36 mouse cellular contexts compared by ENCODE assay signal in the genomic region with DNA sequence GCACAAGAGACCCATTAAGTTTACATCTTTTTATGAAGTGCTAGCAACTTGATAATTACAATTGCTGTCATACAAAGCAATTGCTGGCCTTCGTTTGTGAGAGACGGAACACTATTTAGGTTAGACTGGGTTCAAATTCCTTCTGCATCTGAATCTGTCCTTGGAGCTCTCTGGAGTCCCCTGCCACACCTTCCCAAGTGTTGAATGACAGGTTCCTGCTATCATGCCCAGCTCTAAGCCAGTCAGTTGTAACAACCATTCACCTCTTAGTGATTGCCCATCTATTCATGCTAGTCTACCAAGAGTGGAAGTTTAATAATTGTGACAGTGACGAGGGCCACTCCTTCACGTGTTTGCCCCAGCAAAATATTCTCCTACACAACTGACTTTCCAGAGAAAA. TPM values are rescaled to one million over a fixed set of nuclear protein-coding genes. Genes with fewer than 3 reads are reported as not detected.
"Had no signal": no experiment of that assay in that cellular context is flagged by ENCODE, and none has a peak within 500 bp of the region (broad histone marks: within the 10 kb centered on the region; RNA-seq: fewer than 3 reads in every experiment).

No protein-coding gene starts in this region.

- H3K4me2 ChIP-seq: limb, embryonic 12.5 days; limb, embryonic 13.5 days; limb, embryonic 15.5 days; liver, embryonic 11.5 days; liver, embryonic 12.5 days; liver, embryonic 13.5 days; liver, embryonic 15.5 days; lung, embryonic 14.5 days; lung, embryonic 15.5 days; midbrain, embryonic 11.5 days; midbrain, embryonic 12.5 days; midbrain, embryonic 13.5 days; midbrain, embryonic 15.5 days; neural tube, embryonic 12.5 days had no signal

- H3K4me1 ChIP-seq: limb, embryonic 10.5 days; limb, embryonic 12.5 days; limb, embryonic 13.5 days; limb, embryonic 15.5 days; liver, embryonic 15.5 days; lung, embryonic 15.5 days; midbrain, embryonic 10.5 days; midbrain, embryonic 12.5 days; midbrain, embryonic 13.5 days; midbrain, embryonic 15.5 days; neural tube, embryonic 12.5 days had no signal

- H3K27ac ChIP-seq: limb, embryonic 10.5 days; limb, embryonic 12.5 days; limb, embryonic 13.5 days; limb, embryonic 15.5 days; liver, embryonic 12.5 days; liver, embryonic 13.5 days; liver, embryonic 14.5 days; liver, embryonic 15.5 days; lung, embryonic 15.5 days; macrophage; midbrain, embryonic 10.5 days; midbrain, embryonic 12.5 days; midbrain, embryonic 13.5 days; midbrain, embryonic 15.5 days; neural tube, embryonic 12.5 days had no signal

- H3K9ac ChIP-seq: limb, embryonic 12.5 days; limb, embryonic 13.5 days; limb, embryonic 15.5 days; liver, embryonic 12.5 days; liver, embryonic 13.5 days; liver, embryonic 14.5 days; liver, embryonic 15.5 days; liver, postnatal 0 days; lung, embryonic 14.5 days; lung, embryonic 15.5 days; midbrain, embryonic 12.5 days; midbrain, embryonic 13.5 days; midbrain, embryonic 15.5 days; neural tube, embryonic 12.5 days had no signal

- H3K27me3 ChIP-seq: limb, embryonic 12.5 days; limb, embryonic 13.5 days; limb, embryonic 15.5 days; liver, embryonic 12.5 days; liver, embryonic 13.5 days; liver, embryonic 15.5 days; lung, embryonic 15.5 days; megakaryocyte, embryonic 14.5 days; midbrain, embryonic 12.5 days; midbrain, embryonic 13.5 days; midbrain, embryonic 15.5 days; neural tube, embryonic 12.5 days had no signal

- H3K4me3 ChIP-seq: limb, embryonic 10.5 days; limb, embryonic 12.5 days; limb, embryonic 13.5 days; limb, embryonic 15.5 days; liver, embryonic 12.5 days; liver, embryonic 13.5 days; liver, embryonic 15.5 days; lung, embryonic 15.5 days; megakaryocyte, embryonic 14.5 days; midbrain, embryonic 10.5 days; midbrain, embryonic 12.5 days; midbrain, embryonic 13.5 days; midbrain, embryonic 15.5 days; myocyte; neural tube, embryonic 12.5 days had no signal

- DNase-seq: left cerebral cortex, postnatal 4 days; liver; liver, embryonic 13.5 days; liver, postnatal 0 days; lung, adult 18-20 months; lung, adult 2 months; lung, embryonic 14.5 days; lung, postnatal 10 days; lung, postnatal 14 days; lung, postnatal 36 days; lung, postnatal 4 days; midbrain, embryonic 14.5 days had no signal

- ATAC-seq: liver, embryonic 12.5 days; liver, postnatal 0 days; lung, postnatal 0 days; midbrain, embryonic 13.5 days; midbrain, embryonic 15.5 days; midbrain, embryonic 16.5 days had no signal

- H3K36me3 ChIP-seq: limb, embryonic 10.5 days; limb, embryonic 12.5 days; limb, embryonic 13.5 days; limb, embryonic 15.5 days; liver, embryonic 12.5 days; liver, embryonic 13.5 days; liver, embryonic 15.5 days; lung, embryonic 15.5 days; midbrain, embryonic 10.5 days; midbrain, embryonic 12.5 days; midbrain, embryonic 13.5 days; midbrain, embryonic 15.5 days; neural tube, embryonic 12.5 days had no signal

- H3K9me3 ChIP-seq: limb, embryonic 10.5 days; limb, embryonic 12.5 days; limb, embryonic 13.5 days; limb, embryonic 15.5 days; liver, embryonic 12.5 days; liver, embryonic 13.5 days; liver, embryonic 15.5 days; lung, embryonic 15.5 days; midbrain, embryonic 10.5 days; midbrain, embryonic 12.5 days; midbrain, embryonic 13.5 days; midbrain, embryonic 15.5 days; neural tube, embryonic 12.5 days had no signal

RNA-seq across cellular contexts. Expression of a gene that starts 12.2 kb away (rescaled TPM):
- polyA plus RNA-seq: limb, embryonic 11.5 days; liver, adult 2 months; liver, embryonic 11.5 days; liver, embryonic 12.5 days; liver, embryonic 13.5 days; liver, embryonic 14.5 days; liver, embryonic 15.5 days; liver, embryonic 16.5 days; liver, postnatal 0 days; lung, adult 2 months; lung, embryonic 14.5 days; macrophage; midbrain, embryonic 10.5 days; midbrain, embryonic 11.5 days; midbrain, embryonic 12.5 days; midbrain, embryonic 15.5 days; midbrain, postnatal 0 days; myocyte had no signal
